Mouse (Mus musculus): ENCODE results near the gene Mdm4. TPM values are rescaled to one million over a fixed set of nuclear protein-coding genes. Genes with fewer than 3 reads are reported as not detected.
A peak's percentile ranks its signal among the peaks of the same experiment; 100 is the strongest.

Gene Mdm4
- 33.5 and 42.3 TPM in 2 replicates for polyA plus RNA-seq (2015; fragmentation: Nextera tagmentation; extraction: Ambion mirVana)

- H3K4me2 ChIP-seq (replicated peaks) = no peak within 1 kb of the TSS
Measured at GRCm38 (mm10) chr1:133030461-133030860, at the start of gene Mdm4. TSS of gene Mdm4 (minus strand) at chr1:133030561.

GRCm38 (mm10) chr1:133080079-133080561, 49.8 kb upstream of the Mdm4 start:
- H3K9me3 ChIP-seq (replicated peaks) = no peaks in the 10 kb centered on the region
- H3K4me2 ChIP-seq (replicated peaks) = no peak overlapping the region
- no peaks in the 10 kb centered on the region for H3K27me3 ChIP-seq
- H3K36me3 ChIP-seq = peaks cover 24% of the 10 kb centered on the region; the same call in 1 of the 2 replicates
- peaks cover 26% of the 10 kb centered on the region for H3K4me1 ChIP-seq
- H3K9ac ChIP-seq = no peak overlapping the region
- H3K27ac ChIP-seq (replicated peaks) = no peak overlapping the region
- no peak overlapping the region for H3K4me3 ChIP-seq (replicated peaks)
- no peak for ATAC-seq (ENCODE audit: insufficient number of reproducible peaks, low FRiP score, low TSS enrichment, low read depth)
- 43% methylated on average over 9 of the region's 9 CpGs for WGBS

More at GRCm38 (mm10) chr1:133030461-133030860, at the start of gene Mdm4:
- H3K4me3 ChIP-seq (replicated peaks) = no peak within 1 kb of the TSS
- no peaks in the 10 kb centered on the region for H3K36me3 ChIP-seq
- H3K9ac ChIP-seq = no peak within 1 kb of the TSS
- WGBS = 67% methylated on average over 5 of the region's 5 CpGs
- no peak for ATAC-seq (ENCODE audit: insufficient number of reproducible peaks, low FRiP score, low TSS enrichment, low read depth)
- H3K27ac ChIP-seq (replicated peaks) = no peak within 1 kb of the TSS
- no peaks in the 10 kb centered on the region for H3K9me3 ChIP-seq (replicated peaks)
- H3K4me1 ChIP-seq = peaks cover 8% of the 10 kb centered on the region; the same call in 1 of the 2 replicates
- H3K27me3 ChIP-seq = no peaks in the 10 kb centered on the region

- H3K36me3 ChIP-seq = peaks cover 24% of the 10 kb centered on the region; the same call in 1 of the 2 replicates
- no peak overlapping the region for H3K9ac ChIP-seq
- H3K9me3 ChIP-seq (replicated peaks) = no peaks in the 10 kb centered on the region
- H3K4me2 ChIP-seq (replicated peaks) = no peak overlapping the region
- peaks cover 23% of the 10 kb centered on the region for H3K4me1 ChIP-seq
- ATAC-seq (ENCODE audit: insufficient number of reproducible peaks, low FRiP score, low TSS enrichment, low read depth) = no peak
- H3K27ac ChIP-seq (replicated peaks) = no peak overlapping the region
- H3K27me3 ChIP-seq = no peaks in the 10 kb centered on the region
- WGBS = 87% methylated on average over 7 of the region's 7 CpGs
- H3K4me3 ChIP-seq (replicated peaks) = no peak overlapping the region
Measured at GRCm38 (mm10) chr1:133079509-133079908, 49.1 kb upstream of the Mdm4 start.

GRCm38 (mm10) chr1:133078338-133078727, 48.0 kb upstream of the Mdm4 start:
- ATAC-seq (ENCODE audit: insufficient number of reproducible peaks, low FRiP score, low TSS enrichment, low read depth) = no peak
- Histone ChIP-seq H3K27ac (replicated peaks) (peak overlapping the region; percentile 25; the same call in 1 of the 2 replicates), H3K36me3 (peaks cover 24% of the 10 kb centered on the region; the same call in 1 of the 2 replicates), H3K9me3 (replicated peaks) (no peaks in the 10 kb centered on the region), H3K4me2 (replicated peaks) (no peak overlapping the region), H3K9ac (no peak overlapping the region), H3K4me1 (peaks cover 14% of the 10 kb centered on the region), H3K4me3 (replicated peaks) (no peak overlapping the region), H3K27me3 (no peaks in the 10 kb centered on the region)
- WGBS = 53% methylated on average over 1 of the region's 1 CpGs

- Histone ChIP-seq H3K9me3 (replicated peaks) (no peaks in the 10 kb centered on the region), H3K9ac (no peak overlapping the region), H3K27ac (replicated peaks) (peak overlapping the region; percentile 60), H3K27me3 (no peaks in the 10 kb centered on the region), H3K4me3 (replicated peaks) (no peak overlapping the region), H3K4me2 (replicated peaks) (no peak overlapping the region), H3K4me1 (peaks cover 14% of the 10 kb centered on the region), H3K36me3 (peaks cover 22% of the 10 kb centered on the region; the same call in 1 of the 2 replicates)
- 36% methylated on average over 12 of the region's 12 CpGs for WGBS
- 0 out of 2 replicates have a peak, but pooled peaks have one; percentile 13 for ATAC-seq (ENCODE audit: insufficient number of reproducible peaks, low FRiP score, low TSS enrichment, low read depth)
Measured at GRCm38 (mm10) chr1:133077606-133078337, 47.4 kb upstream of the Mdm4 start.

GRCm38 (mm10) chr1:133076681-133077514, 46.5 kb upstream of the Mdm4 start:
- no peaks in the 10 kb centered on the region for H3K9me3 ChIP-seq (replicated peaks)
- no peak overlapping the region for H3K4me3 ChIP-seq (replicated peaks)
- H3K4me2 ChIP-seq (replicated peaks) = no peak overlapping the region
- H3K4me1 ChIP-seq = peaks cover 20% of the 10 kb centered on the region
- H3K9ac ChIP-seq = no peak overlapping the region
- 49% methylated on average over 20 of the region's 20 CpGs for WGBS
- no peak for ATAC-seq (ENCODE audit: insufficient number of reproducible peaks, low FRiP score, low TSS enrichment, low read depth)
- peaks cover 19% of the 10 kb centered on the region; the same call in 1 of the 2 replicates for H3K36me3 ChIP-seq
- H3K27me3 ChIP-seq = no peaks in the 10 kb centered on the region
- H3K27ac ChIP-seq (replicated peaks) = peak overlapping the region; percentile 60; the same call in 1 of the 2 replicates

GRCm38 (mm10) chr1:133075651-133076400, 45.5 kb upstream of the Mdm4 start:
- Histone ChIP-seq H3K36me3 (peaks cover 12% of the 10 kb centered on the region; the same call in 1 of the 2 replicates), H3K27me3 (no peaks in the 10 kb centered on the region), H3K9ac (no peak overlapping the region), H3K9me3 (replicated peaks) (no peaks in the 10 kb centered on the region), H3K4me1 (peaks cover 31% of the 10 kb centered on the region), H3K4me3 (replicated peaks) (no peak overlapping the region), H3K4me2 (replicated peaks) (no peak overlapping the region), H3K27ac (replicated peaks) (no peak overlapping the region)
- 84% methylated on average over 6 of the region's 6 CpGs for WGBS
- no peak for ATAC-seq (ENCODE audit: insufficient number of reproducible peaks, low FRiP score, low TSS enrichment, low read depth)

GRCm38 (mm10) chr1:133074541-133074940, 44.2 kb upstream of the Mdm4 start:
- 95% methylated on average over 13 of the region's 13 CpGs for WGBS
- ATAC-seq (ENCODE audit: insufficient number of reproducible peaks, low FRiP score, low TSS enrichment, low read depth) = no peak

GRCm38 (mm10) chr1:133073327-133073856, 43.0 kb upstream of the Mdm4 start:
- Histone ChIP-seq H3K4me3 (replicated peaks) (no peak overlapping the region), H3K27me3 (no peaks in the 10 kb centered on the region), H3K36me3 (0 out of 2 replicates have a peak, but pooled peaks cover 4% of the 10 kb centered on the region), H3K4me1 (peaks cover 55% of the 10 kb centered on the region), H3K4me2 (replicated peaks) (no peak overlapping the region), H3K27ac (replicated peaks) (peak overlapping the region; percentile 2; the same call in 1 of the 2 replicates), H3K9ac (no peak overlapping the region), H3K9me3 (replicated peaks) (no peaks in the 10 kb centered on the region)
- ATAC-seq (ENCODE audit: insufficient number of reproducible peaks, low FRiP score, low TSS enrichment, low read depth) = no peak
- WGBS = 52% methylated on average over 9 of the region's 9 CpGs

More at GRCm38 (mm10) chr1:133074541-133074940, 44.2 kb upstream of the Mdm4 start:
- Histone ChIP-seq H3K4me2 (replicated peaks) (no peak overlapping the region), H3K27me3 (no peaks in the 10 kb centered on the region), H3K36me3 (peaks cover 6% of the 10 kb centered on the region; the same call in 1 of the 2 replicates), H3K4me3 (replicated peaks) (no peak overlapping the region), H3K4me1 (peaks cover 44% of the 10 kb centered on the region), H3K27ac (replicated peaks) (no peak overlapping the region), H3K9me3 (replicated peaks) (no peaks in the 10 kb centered on the region), H3K9ac (no peak overlapping the region)

GRCm38 (mm10) chr1:133071666-133072381, 41.5 kb upstream of the Mdm4 start:
- no peak overlapping the region for H3K4me3 ChIP-seq (replicated peaks)
- no peaks in the 10 kb centered on the region for H3K9me3 ChIP-seq (replicated peaks)
- H3K9ac ChIP-seq = no peak overlapping the region
- H3K36me3 ChIP-seq = peaks cover 13% of the 10 kb centered on the region
- peak overlapping the region; percentile 65 for H3K27ac ChIP-seq (replicated peaks)
- ATAC-seq (ENCODE audit: insufficient number of reproducible peaks, low FRiP score, low TSS enrichment, low read depth) = no peak
- H3K27me3 ChIP-seq = no peaks in the 10 kb centered on the region
- 60% methylated on average over 16 of the region's 16 CpGs for WGBS
- no peak overlapping the region for H3K4me2 ChIP-seq (replicated peaks)
- H3K4me1 ChIP-seq = peaks cover 48% of the 10 kb centered on the region
